Mouse (Mus musculus) stomach, embryonic 16.5 days (tissue): ENCODE measurements around the gene Grb10. TPM values are rescaled to one million over a fixed set of nuclear protein-coding genes. Genes with fewer than 3 reads are reported as not detected.
A peak's percentile ranks its signal among the peaks of the same experiment; 100 is the strongest.

Experiments used
- ATAC-seq: fragments of 200-750 bp; cut with Nextera tagmentation; 2 replicates; pipeline ENCODE4 v1.8.0; 2017; ENCODE audit warnings: moderate number of reproducible peaks, moderate TSS enrichment; ENCODE audit not compliant: insufficient read depth, low FRiP score
- H3K27ac ChIP-seq: fragments of 300-500 bp; sonication (generic); 2 replicates; pipeline ENCODE4 v1.5.1; 2014; ENCODE audit warnings: low read length
- H3K27me3 ChIP-seq: fragments of 300-500 bp; sonication (generic); 2 replicates; pipeline ENCODE4 v1.6.1; 2014; ENCODE audit warnings: low read length, control low read depth, mixed read lengths; ENCODE audit not compliant: control insufficient read depth, insufficient read depth
- H3K36me3 ChIP-seq: fragments of 300-500 bp; sonication (generic); 2 replicates; pipeline ENCODE4 v1.6.1; 2014; ENCODE audit warnings: low read length; ENCODE audit not compliant: control insufficient read depth, insufficient read depth
- H3K4me1 ChIP-seq: fragments of 300-500 bp; sonication (generic); 2 replicates; pipeline ENCODE4 v1.6.1; 2014; ENCODE audit warnings: low read length, control low read depth, mixed read lengths; ENCODE audit not compliant: control insufficient read depth, insufficient read depth
- H3K4me2 ChIP-seq: fragments of 300-500 bp; sonication (generic); 2 replicates; pipeline ENCODE4 v1.6.1; 2014; ENCODE audit warnings: low read depth, low read length, mixed read lengths
- H3K4me3 ChIP-seq: fragments of 300-500 bp; sonication (generic); replicated peaks from 2 replicates; pipeline ENCODE4 v1.5.1; 2014; ENCODE audit warnings: mild to moderate bottlenecking, low read length
- H3K9ac ChIP-seq: fragments of 300-500 bp; sonication (generic); 2 replicates; pipeline ENCODE4 v1.6.1; 2014; ENCODE audit warnings: low read length
- H3K9me3 ChIP-seq: fragments of 300-500 bp; sonication (generic); replicated peaks from 2 replicates; pipeline ENCODE4 v1.6.1; 2016; ENCODE audit warnings: low read length, control low read depth; ENCODE audit not compliant: control insufficient read depth
- WGBS: fragments of 180-500 bp; shearing (Covaris S2); extraction: QIAGEN DNeasy Blood & Tissue Kit; methylation state at CpG from one replicate; pipeline ENCODE4 v1.1.7; 2014; 5-methylcytosine and 5-hydroxymethylcytosine counted together
- polyA plus RNA-seq: library from polyadenylated mRNA; unstranded; fragments of >200 nt; fragmentation: Nextera tagmentation; extraction: Ambion mirVana; gene quantifications from 2 replicates; pipeline ENCODE4 v1.2.1, GENCODE M21; 2015

Gene Grb10
- polyA plus RNA-seq, 1 experiment from 2014 or later, result 397 TPM

DNA sequence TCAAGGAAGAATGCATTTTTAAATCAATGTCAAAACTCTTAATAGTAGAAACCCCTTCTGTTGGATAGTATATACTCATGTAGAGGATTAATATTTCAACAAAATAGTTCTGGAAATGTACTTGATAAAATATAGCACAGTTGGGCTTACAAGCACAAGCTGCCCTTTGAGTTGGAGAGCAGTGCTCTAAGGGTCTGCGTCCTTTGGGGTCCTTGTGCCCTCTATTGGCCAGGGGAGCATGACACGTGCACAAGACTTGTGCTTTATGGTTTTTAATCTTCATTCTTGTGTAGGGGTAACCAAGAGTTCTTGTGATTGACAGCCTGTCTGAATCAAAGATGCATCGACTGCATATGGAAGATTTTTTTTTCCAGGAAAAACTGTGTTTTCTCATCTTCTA lies 5.8 kb upstream of the Grb10 start:
- Histone ChIP-seq H3K4me2 (no peak overlapping the region), H3K36me3 (no peaks in the 10 kb centered on the region), H3K9ac (no peak overlapping the region), H3K4me1 (no peaks in the 10 kb centered on the region), H3K4me3 (no peak overlapping the region), H3K9me3 (no peaks in the 10 kb centered on the region), H3K27me3 (peaks cover 26% of the 10 kb centered on the region), H3K27ac (no peak overlapping the region)
- WGBS, result 52% methylated on average over 3 of the region's 3 CpGs
- ATAC-seq, result no peak

DNA sequence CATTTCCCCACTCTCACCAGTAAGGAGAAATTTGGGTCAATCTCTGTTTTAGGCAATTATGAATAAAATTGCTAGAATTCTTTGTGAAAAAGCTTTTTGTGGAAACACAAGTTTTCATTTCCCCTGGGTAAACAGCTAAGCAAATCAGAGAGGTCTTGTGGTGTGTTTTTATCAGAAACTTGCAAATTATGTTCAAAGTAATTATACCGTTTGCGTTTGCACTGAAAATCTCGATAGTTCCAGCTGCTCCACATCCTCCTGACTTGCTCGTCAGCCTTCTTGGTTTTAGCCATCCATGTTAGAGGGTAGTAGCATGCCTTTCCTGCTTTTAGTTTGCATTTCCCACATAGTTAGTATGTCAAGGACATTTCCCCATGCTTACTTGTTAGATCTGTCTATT lies 3.3 kb upstream of the Grb10 start:
- H3K9ac ChIP-seq, result no peak overlapping the region
- WGBS, result 67% methylated on average over 4 of the region's 4 CpGs
- no peaks in the 10 kb centered on the region for H3K36me3 ChIP-seq
- no peak for ATAC-seq
- H3K27ac ChIP-seq, result no peak overlapping the region
- no peaks in the 10 kb centered on the region for H3K9me3 ChIP-seq
- H3K4me3 ChIP-seq, result no peak overlapping the region
- H3K4me2 ChIP-seq, result no peak overlapping the region
- no peaks in the 10 kb centered on the region for H3K4me1 ChIP-seq
- peaks cover 34% of the 10 kb centered on the region for H3K27me3 ChIP-seq

DNA sequence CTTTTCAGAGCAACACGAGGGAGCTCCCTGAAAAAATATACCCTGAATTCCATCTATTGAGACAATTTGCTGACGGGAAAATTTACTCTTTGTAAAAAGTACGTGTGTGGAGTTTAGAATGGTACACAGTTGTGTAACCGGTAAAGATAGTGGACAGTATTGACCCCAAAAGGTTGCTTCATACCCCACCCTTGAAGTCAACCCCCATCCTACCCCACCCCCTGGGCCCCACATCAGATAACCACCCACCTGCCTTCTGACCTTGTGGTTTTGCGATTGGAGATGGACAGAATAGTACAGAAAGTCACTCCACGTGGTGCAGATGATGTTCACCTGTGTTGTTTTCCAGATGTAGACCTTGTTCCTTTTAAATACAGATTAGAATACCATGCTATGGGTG lies 2.9 kb upstream of the Grb10 start:
- no peaks in the 10 kb centered on the region for H3K36me3 ChIP-seq
- WGBS, result 70% methylated on average over 6 of the region's 6 CpGs
- H3K4me1 ChIP-seq, result no peaks in the 10 kb centered on the region
- H3K9me3 ChIP-seq, result no peaks in the 10 kb centered on the region
- H3K9ac ChIP-seq, result no peak overlapping the region
- no peak overlapping the region for H3K4me3 ChIP-seq
- H3K27ac ChIP-seq, result no peak overlapping the region
- no peak for ATAC-seq
- H3K27me3 ChIP-seq, result peaks cover 37% of the 10 kb centered on the region
- no peak overlapping the region for H3K4me2 ChIP-seq

DNA sequence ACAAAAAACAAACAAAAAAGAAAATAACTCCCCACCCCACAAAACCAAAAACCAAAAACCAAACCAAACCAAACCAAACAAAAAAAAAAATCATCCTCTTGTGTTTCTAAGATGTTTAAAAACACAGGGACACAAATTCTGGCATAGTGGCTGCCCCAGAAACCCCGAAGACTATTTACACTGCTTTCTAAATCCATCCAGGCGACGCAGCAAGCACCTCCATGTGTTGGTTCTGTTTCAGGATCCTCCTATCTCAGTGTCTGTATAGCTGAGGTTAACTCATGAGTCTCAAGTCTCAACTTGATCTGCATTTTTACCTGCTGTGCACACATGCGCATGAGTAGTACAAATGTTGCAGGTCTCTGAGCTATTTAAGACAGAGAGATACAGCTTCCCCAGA lies 1.9 kb upstream of the Grb10 start:
- Histone ChIP-seq H3K9me3 (no peaks in the 10 kb centered on the region), H3K9ac (no peak overlapping the region), H3K36me3 (no peaks in the 10 kb centered on the region), H3K27ac (no peak overlapping the region), H3K4me1 (no peaks in the 10 kb centered on the region), H3K4me2 (no peak overlapping the region), H3K27me3 (peaks cover 39% of the 10 kb centered on the region), H3K4me3 (no peak overlapping the region)
- ATAC-seq, result no peak
- 83% methylated on average over 4 of the region's 4 CpGs for WGBS

DNA sequence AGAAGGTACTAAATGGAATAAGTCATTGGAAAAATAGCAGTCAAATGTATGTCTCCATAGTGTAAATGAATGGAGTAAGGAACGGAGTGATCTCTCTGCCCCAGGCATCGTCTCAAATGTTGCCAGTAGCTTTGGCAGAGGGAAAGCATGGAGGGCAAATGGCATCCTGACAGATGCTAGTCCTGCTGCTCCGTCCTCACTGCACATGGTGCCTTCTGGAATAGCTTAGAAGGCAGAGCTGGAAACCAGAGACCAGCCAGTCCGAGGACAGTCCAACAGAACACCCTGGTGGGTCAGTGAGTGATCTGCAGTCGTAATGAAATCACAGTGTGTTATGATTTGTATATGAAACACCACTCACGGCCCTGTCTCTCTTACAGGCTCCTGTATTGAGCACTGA lies 1.3 kb upstream of the Grb10 start:
- no peak overlapping the region for H3K27ac ChIP-seq
- 52% methylated on average over 6 of the region's 6 CpGs for WGBS
- no peaks in the 10 kb centered on the region for H3K36me3 ChIP-seq
- H3K4me3 ChIP-seq, result no peak overlapping the region
- H3K9ac ChIP-seq, result no peak overlapping the region
- H3K9me3 ChIP-seq, result no peaks in the 10 kb centered on the region
- peaks cover 40% of the 10 kb centered on the region for H3K27me3 ChIP-seq
- ATAC-seq, result no peak
- H3K4me1 ChIP-seq, result no peaks in the 10 kb centered on the region
- H3K4me2 ChIP-seq, result no peak overlapping the region

DNA sequence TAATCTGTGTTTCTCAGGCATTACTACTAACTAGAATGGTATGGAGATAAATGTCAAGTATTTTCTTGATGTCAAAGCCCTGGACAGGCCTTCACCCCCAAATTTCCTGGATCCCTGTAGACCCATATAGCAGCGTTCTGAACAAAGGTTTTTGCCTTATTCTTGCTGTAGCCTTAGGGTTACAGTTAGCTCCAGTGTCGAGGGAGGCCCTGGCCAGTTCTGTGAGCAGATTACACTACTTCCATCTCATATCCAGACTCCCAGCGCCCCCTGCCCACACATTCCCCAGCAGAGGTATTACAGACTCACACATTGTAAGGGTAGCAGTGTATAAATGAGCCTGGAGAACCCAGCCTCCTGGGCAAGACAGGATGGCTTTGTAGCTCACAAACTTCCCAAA lies 615 bp upstream of the Grb10 start:
- Histone ChIP-seq H3K4me2 (no peak overlapping the region), H3K9ac (0 out of 2 replicates have a peak overlapping the region, but pooled peaks have one; percentile 22), H3K4me1 (no peaks in the 10 kb centered on the region), H3K36me3 (no peaks in the 10 kb centered on the region), H3K27me3 (peaks cover 41% of the 10 kb centered on the region), H3K27ac (no peak overlapping the region), H3K9me3 (no peaks in the 10 kb centered on the region), H3K4me3 (no peak overlapping the region)
- 26% methylated on average over 3 of the region's 3 CpGs for WGBS
- ATAC-seq, result no peak

DNA sequence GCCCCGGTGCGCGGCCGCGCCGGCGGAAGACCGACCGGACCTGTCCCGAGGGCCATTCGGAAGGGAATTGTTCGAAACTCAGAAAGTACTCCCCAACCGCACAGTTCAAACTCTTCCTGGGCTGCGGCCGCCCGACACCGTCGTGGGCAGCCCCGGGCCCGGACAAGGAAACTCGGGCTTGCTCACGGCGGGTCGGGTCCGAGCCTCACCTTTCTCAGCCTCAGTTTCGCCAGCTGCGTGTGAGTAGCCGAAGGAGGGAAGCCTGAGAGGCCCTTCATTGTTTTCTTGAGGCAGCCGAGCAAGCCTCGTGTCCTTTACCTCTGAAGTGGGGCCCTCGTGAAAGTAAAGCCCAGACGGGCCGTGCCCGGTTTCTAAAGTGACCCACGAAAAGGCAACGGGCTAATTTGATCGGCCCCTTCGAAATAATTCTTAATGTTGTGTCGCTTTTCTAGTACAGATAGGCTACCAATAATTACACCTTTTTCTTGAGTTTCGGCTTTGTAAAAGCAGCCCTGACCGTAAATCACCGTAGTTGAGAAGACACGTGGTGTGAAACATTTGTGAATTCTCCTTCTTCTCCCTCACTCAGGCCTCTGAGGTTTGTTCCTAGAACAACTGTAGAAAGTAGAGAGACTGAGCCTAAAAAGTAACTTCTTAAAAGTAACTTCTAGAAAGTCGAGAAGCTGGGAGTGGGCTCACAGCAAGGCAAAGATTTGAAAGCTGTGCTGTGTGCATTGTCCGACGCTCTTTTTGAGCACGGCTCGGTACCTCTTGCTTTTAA lies 604 bp downstream of the Grb10 start:
- H3K9me3 ChIP-seq, result no peaks in the 10 kb centered on the region
- ATAC-seq, result peak; percentile 11; the same call in 1 of the 2 replicates
- H3K4me1 ChIP-seq, result no peaks in the 10 kb centered on the region
- WGBS, result 6% methylated on average over 44 of the region's 48 CpGs
- peak overlapping the region; percentile 54 for H3K4me2 ChIP-seq
- H3K9ac ChIP-seq, result peak overlapping the region; percentile 80
- H3K27me3 ChIP-seq, result peaks cover 47% of the 10 kb centered on the region
- H3K27ac ChIP-seq, result peak overlapping the region; percentile 87
- H3K36me3 ChIP-seq, result no peaks in the 10 kb centered on the region
- H3K4me3 ChIP-seq, result peak overlapping the region; percentile 60

DNA sequence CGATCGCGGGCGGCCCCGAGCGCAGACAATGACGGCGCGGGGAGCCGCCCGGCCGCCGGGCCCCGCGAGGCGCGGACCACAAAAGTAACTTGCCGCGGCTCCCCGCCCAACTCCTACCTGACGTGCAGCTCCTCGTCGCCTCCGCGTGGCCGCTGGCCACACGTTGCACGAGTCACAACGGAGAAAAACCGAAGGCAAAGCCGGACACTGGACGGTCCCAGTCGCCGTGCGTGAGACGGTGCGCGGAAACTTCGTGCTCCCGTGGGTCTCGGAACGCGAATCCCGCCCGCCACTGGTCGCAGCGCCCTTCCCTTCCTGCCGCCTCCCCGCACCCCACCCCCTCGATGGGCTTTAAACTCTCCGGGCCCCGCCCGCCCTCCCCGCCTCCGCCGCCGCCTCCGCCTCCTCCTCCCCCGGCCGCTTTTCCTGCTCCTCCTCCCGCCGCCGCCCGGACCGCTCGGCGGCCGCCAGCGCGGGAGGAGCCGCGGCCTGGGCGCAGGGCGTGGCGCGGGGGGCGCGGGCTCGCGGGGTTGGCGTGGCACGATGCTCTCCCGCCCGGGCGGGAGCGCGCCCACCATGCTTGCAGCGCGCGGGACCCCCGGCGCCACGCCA lies 1.3 kb downstream of the Grb10 start:
- Histone ChIP-seq H3K9ac (peak overlapping the region; percentile 92), H3K27me3 (peaks cover 52% of the 10 kb centered on the region)
- WGBS, result under 1% methylated on average over 48 of the region's 93 CpGs

More for the DNA sequence above, 1.3 kb downstream of the Grb10 start:
- peak overlapping the region; percentile 54 for H3K4me2 ChIP-seq
- ATAC-seq, result peak; percentile 84
- H3K4me1 ChIP-seq, result no peaks in the 10 kb centered on the region
- no peaks in the 10 kb centered on the region for H3K9me3 ChIP-seq
- H3K4me3 ChIP-seq, result peak overlapping the region; percentile 60
- peak overlapping the region; percentile 87 for H3K27ac ChIP-seq
- H3K36me3 ChIP-seq, result no peaks in the 10 kb centered on the region
